Mouse (Mus musculus) stomach, postnatal 0 days (tissue): Measurements from ENCODE around the gene Lyzl4. TPM values are rescaled to one million over a fixed set of nuclear protein-coding genes. Genes with fewer than 3 reads are reported as not detected.

Experiments used
- ATAC-seq: fragments of 200-750 bp; cut with Nextera tagmentation; 2 replicates; pipeline ENCODE4 v1.8.0; 2017; ENCODE audit not compliant: low FRiP score, low TSS enrichment
- DNase-seq: peaks from one replicate; pipeline ENCODE4 v3.0.0-alpha.2; 2016; ENCODE audit warnings: low spot score
- H3K27ac ChIP-seq: fragments of 300-500 bp; sonication (generic); replicated peaks from 2 replicates; pipeline ENCODE4 v1.5.1; 2014; ENCODE audit warnings: mild to moderate bottlenecking, control low read depth
- H3K27me3 ChIP-seq: fragments of 300-500 bp; sonication (generic); 2 replicates; pipeline ENCODE4 v1.6.1; 2014; ENCODE audit warnings: low read length; ENCODE audit not compliant: control insufficient read depth, insufficient read depth
- H3K36me3 ChIP-seq: fragments of 300-500 bp; sonication (generic); 2 replicates; pipeline ENCODE4 v1.6.1; 2014; ENCODE audit warnings: low read length, mixed read lengths; ENCODE audit not compliant: control insufficient read depth, insufficient read depth
- H3K4me1 ChIP-seq: fragments of 300-500 bp; sonication (generic); replicated peaks from 2 replicates; pipeline ENCODE4 v1.6.1; 2014; ENCODE audit warnings: antibody characterized with exemption; ENCODE audit not compliant: control insufficient read depth, insufficient read depth
- H3K4me2 ChIP-seq: fragments of 300-500 bp; sonication (generic); replicated peaks from 2 replicates; pipeline ENCODE4 v1.6.1; 2014; ENCODE audit warnings: low read depth, mild to moderate bottlenecking, control low read depth, moderate library complexity
- H3K4me3 ChIP-seq: fragments of 300-500 bp; sonication (generic); 2 replicates; pipeline ENCODE4 v1.5.1; 2014; ENCODE audit warnings: low read depth, low read length, control low read depth
- H3K9ac ChIP-seq: fragments of 300-500 bp; sonication (generic); 2 replicates; pipeline ENCODE4 v1.6.1; 2014; ENCODE audit warnings: mild to moderate bottlenecking, low read length, control low read depth, mixed read lengths
- H3K9me3 ChIP-seq: fragments of 300-500 bp; sonication (generic); 2 replicates; pipeline ENCODE4 v1.6.1; 2016; ENCODE audit warnings: low read length; ENCODE audit not compliant: control insufficient read depth
- CTCF ChIP-seq: IDR thresholded peaks from 2 replicates; pipeline ENCODE4 v1.5.1; 2016; ENCODE audit warnings: antibody characterized with exemption, low read depth, mild to moderate bottlenecking, moderate library complexity
- EP300 ChIP-seq: optimal IDR thresholded peaks from 2 replicates; pipeline ENCODE3; 2016; ENCODE audit warnings: antibody characterized with exemption
- WGBS: fragments of 180-500 bp; shearing (Covaris S2); extraction: QIAGEN DNeasy Blood & Tissue Kit; methylation state at CpG from one replicate; pipeline ENCODE4 v1.1.7; 2014; 5-methylcytosine and 5-hydroxymethylcytosine counted together
- polyA plus RNA-seq: library from polyadenylated mRNA; unstranded; fragments of >200 nt; fragmentation: Nextera tagmentation; extraction: Ambion mirVana; gene quantifications from 2 replicates; pipeline ENCODE4 v1.2.1, GENCODE M21; 2015

The Lyzl4 gene
- polyA plus RNA-seq, 1 experiment from 2014 or later = 0.15 TPM

GRCm38 (mm10) chr9:121574380-121574779, 67.5 kb downstream of the Lyzl4 start:
- TF ChIP-seq CTCF = no peak
- TF ChIP-seq EP300 = no peak
- no peak overlapping the region for H3K4me2 ChIP-seq
- no peak for DNase-seq
- 43% methylated on average over 5 of the region's 5 CpGs for WGBS
- no peak overlapping the region for H3K9ac ChIP-seq
- H3K4me1 ChIP-seq = no peaks in the 10 kb centered on the region
- H3K27ac ChIP-seq = no peak overlapping the region
- H3K9me3 ChIP-seq = no peaks in the 10 kb centered on the region
- no peak overlapping the region for H3K4me3 ChIP-seq
- H3K27me3 ChIP-seq = no peaks in the 10 kb centered on the region
- ATAC-seq = no peak
- H3K36me3 ChIP-seq = no peaks in the 10 kb centered on the region

DNA sequence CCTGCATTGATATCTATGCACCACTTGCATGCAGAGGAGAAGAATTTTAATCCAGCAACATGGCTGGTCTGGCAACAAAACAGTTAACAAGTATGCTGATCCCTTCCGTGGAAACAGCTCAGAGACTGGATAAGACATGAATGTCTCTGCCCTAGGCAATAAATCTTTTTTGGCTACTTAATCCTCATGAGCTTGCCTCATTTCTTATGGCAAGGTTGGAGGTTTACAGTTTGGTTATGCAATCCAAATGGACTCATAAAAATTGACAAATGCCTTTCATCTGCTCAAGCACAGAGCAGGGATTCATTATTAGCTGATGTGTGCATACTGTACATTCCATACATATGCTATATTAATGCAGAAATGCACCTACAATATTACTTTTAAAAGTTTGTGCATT, 73.4 kb downstream of the Lyzl4 start:
- Histone ChIP-seq H3K27ac (no peak overlapping the region), H3K9ac (no peak overlapping the region), H3K4me2 (no peak overlapping the region), H3K36me3 (no peaks in the 10 kb centered on the region), H3K27me3 (no peaks in the 10 kb centered on the region), H3K4me1 (no peaks in the 10 kb centered on the region), H3K4me3 (no peak overlapping the region), H3K9me3 (no peaks in the 10 kb centered on the region)
- no peak for ATAC-seq
- DNase-seq = no peak
- WGBS = 9% methylated on average over 1 of the region's 1 CpGs
- no peak for TF ChIP-seq CTCF
- TF ChIP-seq EP300 = no peak

- no peaks in the 10 kb centered on the region for H3K27me3 ChIP-seq
- WGBS = 66% methylated on average over 7 of the region's 7 CpGs
- no peak for ATAC-seq
These were observed 75.5 kb downstream of the Lyzl4 start for GRCm38 (mm10) chr9:121566387-121566786.

DNA sequence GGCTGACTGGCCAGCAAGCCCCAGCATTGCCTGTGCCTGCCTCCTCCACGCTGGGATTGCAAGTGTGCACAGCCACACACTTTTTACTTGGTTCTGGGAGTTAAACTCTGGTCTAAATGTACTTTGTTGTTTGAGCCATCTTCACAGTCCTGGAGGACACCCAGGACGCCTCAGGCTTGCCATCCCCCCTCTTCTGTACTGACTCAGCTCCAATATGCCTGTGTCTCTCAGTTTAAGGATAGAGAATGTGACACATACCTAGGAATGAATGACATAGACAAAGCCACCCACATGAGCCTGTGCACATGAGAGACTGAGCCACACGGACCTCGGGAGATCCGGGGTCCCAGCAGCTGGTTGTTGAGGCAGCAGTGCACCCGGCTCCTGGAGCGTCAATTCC, 78.6 kb downstream of the Lyzl4 start:
- 80% methylated on average over 7 of the region's 7 CpGs for WGBS

More at GRCm38 (mm10) chr9:121566387-121566786, 75.5 kb downstream of the Lyzl4 start:
- Histone ChIP-seq H3K4me3 (no peak overlapping the region), H3K9me3 (no peaks in the 10 kb centered on the region), H3K9ac (no peak overlapping the region), H3K27ac (no peak overlapping the region), H3K36me3 (no peaks in the 10 kb centered on the region), H3K4me1 (no peaks in the 10 kb centered on the region), H3K4me2 (no peak overlapping the region)
- TF ChIP-seq EP300 (no peak), CTCF (no peak)
- no peak for DNase-seq

DNA sequence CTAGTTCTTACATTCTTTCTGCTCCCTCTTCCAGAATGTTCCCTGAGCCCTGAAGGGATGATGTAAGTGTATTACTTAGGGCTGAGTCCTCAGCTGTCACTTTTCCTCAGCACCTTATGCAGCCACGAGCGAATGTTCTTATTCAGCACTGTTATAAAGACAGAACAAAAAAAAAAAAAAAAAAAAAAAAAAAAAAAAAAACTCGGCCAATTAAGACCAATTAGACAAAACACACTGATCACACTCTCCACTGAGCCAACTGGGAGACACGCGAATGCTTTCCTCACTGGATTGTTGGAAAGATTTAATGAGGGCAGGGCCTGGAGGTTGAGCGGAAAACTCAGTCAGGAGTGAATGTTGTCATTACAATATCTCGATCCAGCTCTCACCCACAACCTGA, 81.4 kb downstream of the Lyzl4 start:
- TF ChIP-seq CTCF (no peak), EP300 (no peak)
- Histone ChIP-seq H3K4me2 (no peak overlapping the region), H3K9ac (no peak overlapping the region), H3K36me3 (no peaks in the 10 kb centered on the region), H3K4me3 (no peak overlapping the region), H3K4me1 (no peaks in the 10 kb centered on the region), H3K27ac (no peak overlapping the region), H3K27me3 (no peaks in the 10 kb centered on the region), H3K9me3 (no peaks in the 10 kb centered on the region)
- ATAC-seq (no peak), DNase-seq (no peak)
- WGBS = 70% methylated on average over 7 of the region's 7 CpGs

More for the DNA sequence above, 78.6 kb downstream of the Lyzl4 start:
- no peak overlapping the region for H3K9ac ChIP-seq
- no peak for TF ChIP-seq CTCF
- no peak for TF ChIP-seq EP300
- H3K4me1 ChIP-seq = no peaks in the 10 kb centered on the region
- ATAC-seq = no peak
- H3K36me3 ChIP-seq = no peaks in the 10 kb centered on the region
- no peak overlapping the region for H3K4me3 ChIP-seq
- no peak overlapping the region for H3K27ac ChIP-seq
- H3K4me2 ChIP-seq = no peak overlapping the region
- no peaks in the 10 kb centered on the region for H3K27me3 ChIP-seq
- no peaks in the 10 kb centered on the region for H3K9me3 ChIP-seq
- no peak for DNase-seq

DNA sequence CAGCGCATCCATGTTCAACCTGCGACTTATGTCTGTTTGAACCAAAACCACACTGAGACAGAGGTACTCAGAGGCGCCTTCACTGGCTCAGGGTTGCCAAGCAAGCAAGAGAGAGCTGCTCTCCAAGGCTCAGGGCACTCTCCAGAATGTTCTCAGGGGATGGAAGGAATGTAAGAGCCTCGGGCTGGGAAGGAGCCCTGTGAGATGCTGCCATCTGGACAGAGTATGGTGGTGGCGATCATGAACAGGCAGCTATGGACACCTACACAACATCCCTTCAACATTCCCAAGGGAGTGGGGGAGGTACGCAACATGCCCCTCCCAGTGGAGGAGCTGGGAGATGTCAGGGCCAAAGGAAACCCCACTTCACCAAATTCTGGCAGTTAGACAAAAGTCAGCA, 83.7 kb downstream of the Lyzl4 start:
- TF ChIP-seq EP300 (no peak), CTCF (no peak)
- no peak for ATAC-seq
- H3K4me1 ChIP-seq = no peaks in the 10 kb centered on the region
- no peaks in the 10 kb centered on the region for H3K27me3 ChIP-seq
- H3K36me3 ChIP-seq = no peaks in the 10 kb centered on the region
- DNase-seq = no peak
- no peak overlapping the region for H3K9ac ChIP-seq
- no peak overlapping the region for H3K4me2 ChIP-seq
- WGBS = 78% methylated on average over 6 of the region's 6 CpGs
- no peak overlapping the region for H3K4me3 ChIP-seq
- no peaks in the 10 kb centered on the region for H3K9me3 ChIP-seq
- H3K27ac ChIP-seq = no peak overlapping the region
